Mouse (Mus musculus): ENCODE results near the gene Hnrnpf. TPM values are rescaled to one million over a fixed set of nuclear protein-coding genes. Genes with fewer than 3 reads are reported as not detected.
"Not testable (repeated sequence)": the region's sequence is repeated elsewhere in the genome, so short reads cannot be mapped to it uniquely, and the experiment has no call there.

The Hnrnpf gene
- polyA plus RNA-seq, 1 experiment from 2014 or later, result 599 TPM

DNA sequence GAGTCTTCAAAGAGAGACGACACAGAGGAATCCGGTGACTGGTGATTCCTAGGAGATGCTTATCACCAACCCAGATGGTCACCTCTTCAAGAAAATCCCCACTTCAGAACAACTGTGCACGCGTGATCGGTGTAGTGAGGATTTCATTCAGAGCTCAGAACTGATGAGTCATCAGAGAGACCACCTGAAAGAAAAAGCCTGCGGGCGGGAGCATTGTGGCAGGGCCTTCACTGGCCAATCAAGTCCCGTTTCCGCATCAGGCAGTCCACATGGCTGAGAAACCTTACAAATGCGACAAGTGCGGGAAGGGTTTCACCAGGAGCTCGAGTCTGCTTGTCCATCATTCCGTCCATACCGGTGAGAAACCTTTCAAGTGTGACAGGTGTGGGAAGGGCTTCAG is 29.1 kb upstream of the Hnrnpf start:
- Histone ChIP-seq H3K36me3 (ENCODE audit: control insufficient read depth, insufficient read depth) (no peaks in the 10 kb centered on the region), H3K27ac (ENCODE audit: low read length) (no peak overlapping the region), H3K4me3 (ENCODE audit: low read length) (no peak overlapping the region), H3K4me1 (ENCODE audit: control insufficient read depth, insufficient read depth, low read length) (no peaks in the 10 kb centered on the region), H3K4me2 (ENCODE audit: low read depth, low read length) (no peak overlapping the region), H3K9ac (ENCODE audit: low read length) (no peak overlapping the region), H3K9me3 (replicated peaks; ENCODE audit: control insufficient read depth, low read length) (no peaks in the 10 kb centered on the region), H3K27me3 (ENCODE audit: control insufficient read depth, insufficient read depth, low read length) (no peaks in the 10 kb centered on the region)
- WGBS, result 65% methylated on average over 14 of the region's 14 CpGs
- no peak for ATAC-seq (replicated peaks; ENCODE audit: extremely low read depth, insufficient read depth, low FRiP score)

DNA sequence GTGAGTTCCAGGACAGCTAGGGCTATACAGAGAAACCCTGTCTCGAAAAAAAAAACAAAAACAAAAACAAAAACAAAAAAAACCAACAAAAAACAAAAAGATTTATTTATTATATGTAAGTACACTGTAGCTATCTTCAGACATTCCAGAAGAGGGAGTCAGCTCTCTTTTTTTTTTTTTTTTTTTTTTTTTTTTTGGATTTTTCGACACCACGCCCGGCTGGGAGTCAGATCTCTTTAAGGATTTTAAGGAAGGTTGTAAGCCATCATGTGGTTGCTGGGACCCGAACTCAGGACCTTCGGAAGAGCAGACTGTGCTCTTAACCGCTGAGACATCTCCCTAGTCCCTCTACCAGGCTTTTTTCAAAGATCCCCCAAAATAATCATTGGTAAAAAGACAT is 26.7 kb upstream of the Hnrnpf start:
- H3K4me3 ChIP-seq (ENCODE audit: low read length); H3K4me2 ChIP-seq (ENCODE audit: low read depth, low read length); H3K27me3 ChIP-seq (ENCODE audit: control insufficient read depth, insufficient read depth, low read length); H3K27ac ChIP-seq (ENCODE audit: low read length); H3K36me3 ChIP-seq (ENCODE audit: control insufficient read depth, insufficient read depth); H3K9ac ChIP-seq (ENCODE audit: low read length); H3K9me3 ChIP-seq (replicated peaks; ENCODE audit: control insufficient read depth, low read length); H3K4me1 ChIP-seq (ENCODE audit: control insufficient read depth, insufficient read depth, low read length); ATAC-seq (replicated peaks; ENCODE audit: extremely low read depth, insufficient read depth, low FRiP score): not testable (repeated sequence)
- WGBS, result 88% methylated on average over 7 of the region's 7 CpGs

DNA sequence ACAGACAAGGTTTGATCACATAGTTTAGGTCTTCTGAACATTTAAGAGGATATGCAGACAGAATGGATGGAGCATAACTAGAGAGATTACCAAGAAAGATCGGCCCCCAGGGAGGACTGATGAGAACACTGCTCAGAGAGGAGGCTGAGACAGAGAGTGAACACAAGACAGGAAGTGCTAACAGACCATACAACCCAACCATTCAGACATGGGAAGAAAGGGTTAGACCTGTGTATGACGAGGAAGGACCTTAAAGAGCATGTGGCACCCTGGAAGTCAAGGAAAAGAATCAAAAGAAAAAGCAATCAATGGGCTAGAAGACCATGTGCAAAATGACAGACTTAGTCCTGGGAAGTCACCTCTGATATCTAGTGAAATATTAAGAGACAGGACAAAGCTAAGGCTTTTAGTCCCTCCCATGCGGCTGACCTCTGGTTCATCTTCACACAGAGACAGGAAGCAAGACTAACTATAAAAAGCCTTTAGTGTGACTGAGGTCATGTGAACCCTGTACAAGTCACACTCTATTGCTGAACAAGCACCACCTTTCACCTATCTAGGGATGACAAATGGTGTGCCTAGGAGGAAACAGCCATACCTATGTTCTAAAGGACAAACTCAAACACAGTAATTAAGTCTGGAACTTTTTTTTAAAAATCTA is 25.4 kb upstream of the Hnrnpf start:
- Histone ChIP-seq H3K27me3 (ENCODE audit: control insufficient read depth, insufficient read depth, low read length) (no peaks in the 10 kb centered on the region), H3K4me2 (ENCODE audit: low read depth, low read length) (no peak overlapping the region), H3K9me3 (replicated peaks; ENCODE audit: control insufficient read depth, low read length) (no peaks in the 10 kb centered on the region), H3K27ac (ENCODE audit: low read length) (no peak overlapping the region), H3K9ac (ENCODE audit: low read length) (no peak overlapping the region), H3K36me3 (ENCODE audit: control insufficient read depth, insufficient read depth) (no peaks in the 10 kb centered on the region), H3K4me3 (ENCODE audit: low read length) (no peak overlapping the region), H3K4me1 (ENCODE audit: control insufficient read depth, insufficient read depth, low read length) (0 out of 2 replicates have a peak, but pooled peaks cover 4% of the 10 kb centered on the region)
- WGBS, result 69% methylated on average over 3 of the region's 3 CpGs
- no peak for ATAC-seq (replicated peaks; ENCODE audit: extremely low read depth, insufficient read depth, low FRiP score)

DNA sequence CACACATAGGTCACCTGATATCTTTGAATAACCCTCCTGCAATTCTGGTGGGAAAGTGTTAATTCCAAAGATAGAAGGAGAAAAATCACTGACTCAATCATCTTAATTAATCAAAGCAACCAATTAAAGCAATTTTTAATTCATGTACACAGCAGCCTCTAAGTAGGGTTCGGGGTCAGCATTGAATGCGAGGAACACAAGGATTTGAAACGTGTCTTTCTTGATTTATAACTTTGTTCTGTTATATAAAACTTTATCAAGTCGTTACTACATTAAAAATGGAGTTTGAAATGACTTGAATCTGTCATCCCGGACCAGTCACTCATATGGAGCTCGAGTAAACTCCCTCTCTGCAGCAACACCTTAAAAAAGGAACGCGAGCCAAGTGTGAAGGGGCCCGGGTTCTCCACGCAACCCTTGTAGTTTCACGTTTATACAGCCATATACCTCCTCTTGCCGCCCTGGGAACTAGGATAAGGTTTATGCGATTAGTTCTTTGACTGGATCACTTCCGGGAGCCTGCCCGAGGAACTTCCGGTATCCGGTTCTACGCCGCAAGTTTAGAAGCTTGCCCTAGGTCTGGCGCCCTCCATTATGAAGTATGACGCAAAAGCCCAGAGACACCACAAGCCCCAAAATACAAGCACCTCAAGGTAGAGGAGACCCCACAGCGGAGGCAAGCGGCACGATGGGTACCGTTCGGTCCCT is 21.3 kb upstream of the Hnrnpf start:
- Histone ChIP-seq H3K9me3 (replicated peaks; ENCODE audit: control insufficient read depth, low read length) (no peaks in the 10 kb centered on the region), H3K4me2 (ENCODE audit: low read depth, low read length) (peak overlapping the region; percentile 85), H3K9ac (ENCODE audit: low read length) (peak overlapping the region; percentile 92), H3K27me3 (ENCODE audit: control insufficient read depth, insufficient read depth, low read length) (no peaks in the 10 kb centered on the region), H3K4me1 (ENCODE audit: control insufficient read depth, insufficient read depth, low read length) (peaks cover 8% of the 10 kb centered on the region), H3K36me3 (ENCODE audit: control insufficient read depth, insufficient read depth) (no peaks in the 10 kb centered on the region), H3K4me3 (ENCODE audit: low read length) (peak overlapping the region; percentile 66), H3K27ac (ENCODE audit: low read length) (peak overlapping the region; percentile 100)
- ATAC-seq (replicated peaks; ENCODE audit: extremely low read depth, insufficient read depth, low FRiP score), result peak; percentile 84
- 10% methylated on average over 26 of the region's 26 CpGs for WGBS

DNA sequence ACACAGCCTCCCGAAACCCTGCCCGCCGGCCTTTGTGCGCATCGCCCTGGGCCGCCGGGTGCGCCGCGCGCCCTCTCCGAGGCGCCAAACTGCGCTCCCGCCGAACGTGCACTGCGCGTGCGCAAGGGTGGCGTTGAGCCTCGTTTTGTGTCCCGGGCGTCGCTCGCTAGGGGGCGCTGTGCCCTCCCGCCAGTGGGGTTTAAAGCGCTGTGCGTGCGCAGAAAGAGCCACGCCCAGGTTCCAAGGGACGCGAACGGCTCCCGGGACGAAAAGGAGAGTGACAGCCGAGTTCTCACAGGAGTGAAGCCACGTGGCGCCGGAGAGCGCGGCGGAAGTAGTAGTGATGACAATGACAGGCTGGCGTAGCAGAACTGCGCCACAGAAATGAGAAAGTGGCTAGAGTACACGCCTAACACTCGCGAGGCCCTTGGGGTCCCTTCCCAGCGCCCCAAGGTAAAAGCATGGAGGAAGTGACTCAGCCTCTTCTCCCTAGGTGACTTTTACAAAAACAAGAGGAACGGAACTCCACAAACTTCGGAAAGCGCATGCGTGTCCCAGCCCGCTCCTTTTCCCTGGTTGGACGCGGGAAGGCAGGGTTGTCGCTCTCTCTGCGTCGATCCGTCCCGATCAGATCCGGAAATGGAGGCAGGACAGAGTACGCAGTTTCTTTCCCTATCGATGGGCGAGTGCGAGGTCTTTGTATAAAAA is 20.6 kb upstream of the Hnrnpf start:
- under 1% methylated on average over 67 of the region's 67 CpGs for WGBS

DNA sequence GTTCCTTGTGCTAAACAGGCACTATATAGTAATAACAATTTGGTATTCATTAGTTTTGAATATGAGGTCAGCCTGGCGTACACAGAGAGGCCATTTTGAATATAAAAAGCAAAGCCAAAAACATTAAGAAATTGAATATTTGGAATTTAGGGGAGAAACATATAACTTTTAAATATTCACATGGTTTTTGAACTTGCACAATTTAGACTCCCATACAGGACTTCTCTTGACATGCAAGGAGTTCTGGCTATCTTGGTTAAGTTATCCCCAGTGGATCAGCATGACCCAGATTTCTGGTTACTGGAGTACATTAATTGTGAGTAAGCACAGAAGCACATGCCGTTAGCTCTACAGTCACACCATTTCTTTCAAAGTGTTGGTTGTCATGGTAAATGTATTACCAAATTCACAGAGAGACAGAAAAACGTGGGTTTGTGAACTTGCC is 19.7 kb upstream of the Hnrnpf start:
- Histone ChIP-seq H3K4me2 (ENCODE audit: low read depth, low read length) (peak overlapping the region; percentile 85), H3K9ac (ENCODE audit: low read length) (peak overlapping the region; percentile 82), H3K4me1 (ENCODE audit: control insufficient read depth, insufficient read depth, low read length) (peaks cover 8% of the 10 kb centered on the region), H3K9me3 (replicated peaks; ENCODE audit: control insufficient read depth, low read length) (no peaks in the 10 kb centered on the region), H3K36me3 (ENCODE audit: control insufficient read depth, insufficient read depth) (no peaks in the 10 kb centered on the region), H3K4me3 (ENCODE audit: low read length) (peak overlapping the region; percentile 66), H3K27me3 (ENCODE audit: control insufficient read depth, insufficient read depth, low read length) (no peaks in the 10 kb centered on the region), H3K27ac (ENCODE audit: low read length) (peak overlapping the region; percentile 72)
- WGBS, result 42% methylated on average over 3 of the region's 3 CpGs
- no peak for ATAC-seq (replicated peaks; ENCODE audit: extremely low read depth, insufficient read depth, low FRiP score)

More for the DNA sequence above, 20.6 kb upstream of the Hnrnpf start:
- Histone ChIP-seq H3K27ac (ENCODE audit: low read length) (peak overlapping the region; percentile 100), H3K36me3 (ENCODE audit: control insufficient read depth, insufficient read depth) (no peaks in the 10 kb centered on the region), H3K4me2 (ENCODE audit: low read depth, low read length) (peak overlapping the region; percentile 85), H3K9ac (ENCODE audit: low read length) (peak overlapping the region; percentile 92), H3K4me3 (ENCODE audit: low read length) (peak overlapping the region; percentile 66), H3K9me3 (replicated peaks; ENCODE audit: control insufficient read depth, low read length) (no peaks in the 10 kb centered on the region), H3K4me1 (ENCODE audit: control insufficient read depth, insufficient read depth, low read length) (peaks cover 8% of the 10 kb centered on the region), H3K27me3 (ENCODE audit: control insufficient read depth, insufficient read depth, low read length) (no peaks in the 10 kb centered on the region)
- peak; percentile 94 for ATAC-seq (replicated peaks; ENCODE audit: extremely low read depth, insufficient read depth, low FRiP score)

DNA sequence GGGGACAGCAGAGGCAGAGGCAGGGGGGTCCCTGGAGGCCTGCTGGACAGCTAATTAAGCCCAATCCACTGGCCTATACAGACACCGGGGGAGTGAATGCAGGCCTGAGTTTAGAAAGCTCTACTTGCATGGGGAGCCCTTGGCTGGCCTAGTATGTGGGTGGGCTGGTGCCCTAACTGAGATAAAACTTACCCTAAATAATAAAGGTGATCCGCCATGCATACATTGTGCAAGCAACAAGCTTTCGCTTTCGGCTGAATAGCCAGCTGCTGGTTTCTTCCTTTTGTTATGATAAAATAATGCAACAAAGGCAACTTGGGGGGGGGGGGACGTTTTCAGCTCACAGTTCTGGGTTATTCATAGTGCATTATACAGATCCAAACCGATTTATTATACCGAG is 18.9 kb upstream of the Hnrnpf start:
- no peak for ATAC-seq (replicated peaks; ENCODE audit: extremely low read depth, insufficient read depth, low FRiP score)
- no peaks in the 10 kb centered on the region for H3K27me3 ChIP-seq (ENCODE audit: control insufficient read depth, insufficient read depth, low read length)
- no peak overlapping the region for H3K9ac ChIP-seq (ENCODE audit: low read length)
- no peak overlapping the region for H3K27ac ChIP-seq (ENCODE audit: low read length)
- H3K4me2 ChIP-seq (ENCODE audit: low read depth, low read length), result no peak overlapping the region
- no peaks in the 10 kb centered on the region for H3K9me3 ChIP-seq (replicated peaks; ENCODE audit: control insufficient read depth, low read length)
- no peaks in the 10 kb centered on the region for H3K36me3 ChIP-seq (ENCODE audit: control insufficient read depth, insufficient read depth)
- peaks cover 8% of the 10 kb centered on the region for H3K4me1 ChIP-seq (ENCODE audit: control insufficient read depth, insufficient read depth, low read length)
- H3K4me3 ChIP-seq (ENCODE audit: low read length), result no peak overlapping the region
- WGBS, result 80% methylated on average over 7 of the region's 7 CpGs

DNA sequence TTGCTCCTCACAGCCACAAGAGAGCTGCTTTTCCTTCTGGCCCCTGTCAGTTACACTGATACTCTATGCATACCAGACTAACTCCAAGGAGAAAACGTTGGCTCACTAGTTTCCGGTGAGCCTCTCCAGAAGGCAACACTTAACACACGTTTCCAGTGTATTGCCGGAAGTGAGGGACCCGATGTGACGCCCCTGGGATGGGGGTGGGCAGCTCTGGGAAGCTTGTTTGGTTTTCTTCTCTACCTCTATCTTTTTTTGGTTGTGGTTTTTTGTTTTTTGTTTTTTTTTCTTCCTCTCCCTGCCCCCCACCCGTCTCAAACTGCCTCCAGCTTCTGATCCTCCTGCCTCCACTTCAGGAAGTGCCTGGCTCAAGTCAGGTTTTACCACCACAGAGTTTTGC is 18.1 kb upstream of the Hnrnpf start:
- Histone ChIP-seq H3K36me3 (ENCODE audit: control insufficient read depth, insufficient read depth) (no peaks in the 10 kb centered on the region), H3K4me1 (ENCODE audit: control insufficient read depth, insufficient read depth, low read length) (peaks cover 8% of the 10 kb centered on the region), H3K27ac (ENCODE audit: low read length) (peak overlapping the region; percentile 11; the same call in 1 of the 2 replicates), H3K9ac (ENCODE audit: low read length) (no peak overlapping the region), H3K4me2 (ENCODE audit: low read depth, low read length) (no peak overlapping the region), H3K9me3 (replicated peaks; ENCODE audit: control insufficient read depth, low read length) (no peaks in the 10 kb centered on the region), H3K27me3 (ENCODE audit: control insufficient read depth, insufficient read depth, low read length) (no peaks in the 10 kb centered on the region), H3K4me3 (ENCODE audit: low read length) (no peak overlapping the region)
- ATAC-seq (replicated peaks; ENCODE audit: extremely low read depth, insufficient read depth, low FRiP score), result no peak
- 63% methylated on average over 7 of the region's 7 CpGs for WGBS

DNA sequence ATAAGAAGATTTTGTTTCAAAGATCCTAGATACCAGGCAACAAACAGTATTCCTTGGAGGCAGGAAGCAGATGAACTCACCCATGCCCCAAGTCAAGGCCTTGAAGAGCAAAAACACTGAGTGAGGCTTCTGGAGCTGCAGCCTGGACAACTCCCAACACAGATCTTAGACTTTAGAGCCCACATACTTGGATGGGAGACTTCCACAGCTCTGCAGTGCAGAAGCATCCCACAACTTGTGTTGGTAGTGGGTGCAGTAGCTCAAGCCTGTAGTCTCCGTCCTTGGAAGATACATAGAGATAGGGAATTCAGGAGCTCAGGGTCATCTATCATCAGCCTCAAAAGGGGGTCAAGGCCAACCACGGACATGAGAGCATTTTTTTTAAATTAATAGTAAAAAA is 14.2 kb upstream of the Hnrnpf start:
- H3K4me1 ChIP-seq (ENCODE audit: control insufficient read depth, insufficient read depth, low read length), result no peaks in the 10 kb centered on the region
- no peak overlapping the region for H3K4me3 ChIP-seq (ENCODE audit: low read length)
- H3K36me3 ChIP-seq (ENCODE audit: control insufficient read depth, insufficient read depth), result no peaks in the 10 kb centered on the region
- ATAC-seq (replicated peaks; ENCODE audit: extremely low read depth, insufficient read depth, low FRiP score), result no peak
- no peak overlapping the region for H3K9ac ChIP-seq (ENCODE audit: low read length)
- H3K4me2 ChIP-seq (ENCODE audit: low read depth, low read length), result no peak overlapping the region
- H3K27me3 ChIP-seq (ENCODE audit: control insufficient read depth, insufficient read depth, low read length), result no peaks in the 10 kb centered on the region
- H3K9me3 ChIP-seq (replicated peaks; ENCODE audit: control insufficient read depth, low read length), result no peaks in the 10 kb centered on the region
- H3K27ac ChIP-seq (ENCODE audit: low read length), result no peak overlapping the region
- 76% methylated on average over 2 of the region's 2 CpGs for WGBS
